Mouse (Mus musculus) heart, adult 2 months (tissue): ENCODE data around the gene Serpine2. TPM values are rescaled to one million over a fixed set of nuclear protein-coding genes. Genes with fewer than 3 reads are reported as not detected.

Experiments used
- DNase-seq, 2 experiments: peaks; one replicate each; pipeline ENCODE4 v3.0.0; 2021
- H3K27ac ChIP-seq: fragments of 200-600 bp; 2 replicates; pipeline ENCODE4 v1.8.1; 2022
- H3K27me3 ChIP-seq: fragments of 200-500 bp; 2 replicates; pipeline ENCODE4 v1.6.1; 2012; ENCODE audit warnings: mild to moderate bottlenecking, low read length, inconsistent platforms, mixed read lengths; ENCODE audit not compliant: control insufficient read depth, insufficient read depth
- H3K36me3 ChIP-seq: fragments of 200-500 bp; 2 replicates; pipeline ENCODE4 v1.6.1; 2012; ENCODE audit warnings: low read length, inconsistent platforms; ENCODE audit not compliant: control insufficient read depth, insufficient read depth
- H3K4me1 ChIP-seq: fragments of 200-500 bp; 2 replicates; pipeline ENCODE4 v1.6.1; 2011; ENCODE audit warnings: low read length; ENCODE audit not compliant: control insufficient read depth, insufficient read depth
- H3K4me3 ChIP-seq: fragments of 200-600 bp; 2 replicates; pipeline ENCODE4 v1.8.1; 2022
- H3K79me2 ChIP-seq: fragments of 200-500 bp; replicated peaks from 2 replicates; pipeline ENCODE4 v1.6.1; 2012; ENCODE audit warnings: mild to moderate bottlenecking, inconsistent platforms, low read length, moderate library complexity, mixed read lengths; ENCODE audit not compliant: control insufficient read depth, insufficient read depth
- H3K9ac ChIP-seq: fragments of 200-500 bp; 2 replicates; pipeline ENCODE4 v1.6.1; 2012; ENCODE audit warnings: low read depth, mild to moderate bottlenecking, control low read depth, inconsistent platforms, low read length, mixed read lengths
- CTCF ChIP-seq: fragments of 200-600 bp; IDR thresholded peaks from 2 replicates; pipeline ENCODE4 v1.8.1; 2022; ENCODE audit warnings: antibody characterized with exemption, mild to moderate bottlenecking, moderate library complexity
- EP300 ChIP-seq: fragments of 200-500 bp; IDR thresholded peaks from 2 replicates; pipeline ENCODE4 v1.6.1; 2011; ENCODE audit warnings: low read depth, low read length, control low read depth; ENCODE audit not compliant: insufficient read depth
- POLR2A ChIP-seq: fragments of 200-500 bp; IDR thresholded peaks from 2 replicates; pipeline ENCODE4 v1.6.1; 2011; ENCODE audit warnings: mild to moderate bottlenecking, low read depth, low read length, control low read depth; ENCODE audit not compliant: insufficient read depth
- WGBS: fragments of 180-500 bp; shearing (Covaris S2); methylation state at CpG from one replicate; pipeline ENCODE4 v1.1.7; 2018; 5-methylcytosine and 5-hydroxymethylcytosine counted together
- intact Hi-C: fragments of 180-260 bp; cut with DNase I; formaldehyde crosslinking; loops from one replicate; pipeline ENCODE4 v1.15.1; 2025
- polyA plus RNA-seq: library from polyadenylated mRNA; depleted of rRNA; stranded (reverse); fragments of >200 nt; gene quantifications from 2 replicates; pipeline ENCODE4 v1.2.3, GENCODE M21; 2012
- total RNA-seq, 2 experiments: library from RNA; stranded (reverse); gene quantifications; 2 replicates each; pipeline ENCODE4 v1.2.3; 2021

The Serpine2 gene
- total and polyA plus RNA-seq, 3 experiments, result 18.1 to 28.4 (median 24.9) TPM

GRCm38 (mm10) chr1:79823951-79824633 lies 36.9 kb downstream of the Serpine2 start:
- intact Hi-C loops, result loop anchor here (5.0 to 10.0 kb wide), 3 partner anchors 33 to 191 kb away; no protein-coding TSS in a partner anchor

GRCm38 (mm10) chr1:79822806-79823525 lies 38.0 kb downstream of the Serpine2 start:
- Histone ChIP-seq H3K79me2 (no peaks in the 10 kb centered on the region), H3K4me3 (no peak overlapping the region), H3K36me3 (no peaks in the 10 kb centered on the region), H3K27me3 (no peaks in the 10 kb centered on the region), H3K4me1 (peaks cover 6% of the 10 kb centered on the region), H3K9ac (no peak overlapping the region), H3K27ac (peak overlapping the region; percentile 68)
- intact Hi-C loops, result loop anchor here (5.0 to 10.0 kb wide), 3 partner anchors 34 to 192 kb away; no protein-coding TSS in a partner anchor
- TF ChIP-seq CTCF (no peak), POLR2A (no peak), EP300 (no peak)
- 24% methylated on average over 13 of the region's 13 CpGs for WGBS
- peak; percentile 66 to 74 for DNase-seq

More at GRCm38 (mm10) chr1:79823951-79824633, 36.9 kb downstream of the Serpine2 start:
- DNase-seq, result peak in 1 of 2 experiments; percentile 24
- no peaks in the 10 kb centered on the region for H3K36me3 ChIP-seq
- H3K9ac ChIP-seq, result peak overlapping the region; percentile 44
- H3K4me3 ChIP-seq, result peak overlapping the region; percentile 9; the same call in 1 of the 2 replicates
- peaks cover 6% of the 10 kb centered on the region for H3K4me1 ChIP-seq
- no peaks in the 10 kb centered on the region for H3K27me3 ChIP-seq
- peak overlapping the region; percentile 69 for H3K27ac ChIP-seq
- WGBS, result 64% methylated on average over 14 of the region's 14 CpGs
- H3K79me2 ChIP-seq, result no peaks in the 10 kb centered on the region
- TF ChIP-seq CTCF (no peak), EP300 (no peak), POLR2A (no peak)

- 74% methylated on average over 11 of the region's 11 CpGs for WGBS
- H3K79me2 ChIP-seq, result no peaks in the 10 kb centered on the region
- H3K36me3 ChIP-seq, result no peaks in the 10 kb centered on the region
- H3K27me3 ChIP-seq, result no peaks in the 10 kb centered on the region
- no peak for DNase-seq
- no peak overlapping the region for H3K9ac ChIP-seq
- intact Hi-C loops, result no loop called here
- H3K4me1 ChIP-seq, result peaks cover 4% of the 10 kb centered on the region
- no peak for TF ChIP-seq POLR2A
- peak; percentile 51 for TF ChIP-seq CTCF
- H3K4me3 ChIP-seq, result no peak overlapping the region
- no peak overlapping the region for H3K27ac ChIP-seq
These were observed 41.6 kb downstream of the Serpine2 start for GRCm38 (mm10) chr1:79819296-79819879.

GRCm38 (mm10) chr1:79815446-79815845 lies 45.5 kb downstream of the Serpine2 start:
- Histone ChIP-seq H3K9ac (no peak overlapping the region), H3K27ac (no peak overlapping the region), H3K27me3 (no peaks in the 10 kb centered on the region), H3K36me3 (no peaks in the 10 kb centered on the region), H3K79me2 (no peaks in the 10 kb centered on the region), H3K4me3 (no peak overlapping the region), H3K4me1 (no peaks in the 10 kb centered on the region)
- intact Hi-C loops, result no loop called here
- TF ChIP-seq POLR2A (no peak), CTCF (no peak), EP300 (no peak)
- DNase-seq, result no peak
- WGBS, result 82% methylated on average over 3 of the region's 3 CpGs

GRCm38 (mm10) chr1:79809447-79809846 lies 51.5 kb downstream of the Serpine2 start:
- no peaks in the 10 kb centered on the region for H3K27me3 ChIP-seq
- H3K9ac ChIP-seq, result no peak overlapping the region
- 84% methylated on average over 3 of the region's 3 CpGs for WGBS
- H3K79me2 ChIP-seq, result no peaks in the 10 kb centered on the region
- H3K4me1 ChIP-seq, result no peaks in the 10 kb centered on the region
- DNase-seq, result no peak
- intact Hi-C loops, result loop anchor here (5.0 kb wide), 1 partner anchor 78 kb away; no protein-coding TSS in a partner anchor
- H3K27ac ChIP-seq, result no peak overlapping the region
- H3K4me3 ChIP-seq, result no peak overlapping the region
- no peak for TF ChIP-seq CTCF
- no peak for TF ChIP-seq EP300
- TF ChIP-seq POLR2A, result no peak
- H3K36me3 ChIP-seq, result no peaks in the 10 kb centered on the region

- Histone ChIP-seq H3K79me2 (no peaks in the 10 kb centered on the region), H3K4me3 (no peak overlapping the region), H3K27me3 (no peaks in the 10 kb centered on the region), H3K27ac (no peak overlapping the region), H3K9ac (no peak overlapping the region), H3K4me1 (no peaks in the 10 kb centered on the region), H3K36me3 (no peaks in the 10 kb centered on the region)
- intact Hi-C loops, result loop anchor here (5.0 kb wide), 1 partner anchor 80 kb away; no protein-coding TSS in a partner anchor
- 56% methylated on average over 5 of the region's 5 CpGs for WGBS
- TF ChIP-seq CTCF (no peak), POLR2A (no peak), EP300 (no peak)
- DNase-seq, result no peak
These were observed 54.1 kb downstream of the Serpine2 start for GRCm38 (mm10) chr1:79806865-79807264.
